Mouse (Mus musculus) thymus, adult 2 months (tissue): ENCODE data around the gene Prss32. TPM values are rescaled to one million over a fixed set of nuclear protein-coding genes. Genes with fewer than 3 reads are reported as not detected.
A peak's percentile ranks its signal among the peaks of the same experiment; 100 is the strongest.

ENCODE experiments used
- DNase-seq: peaks from one replicate; pipeline ENCODE4 v3.0.0; 2021
- H3K27ac ChIP-seq: fragments of 200-500 bp; 2 replicates; pipeline ENCODE4 v1.5.1; 2012; ENCODE audit warnings: low read length, control low read depth; ENCODE audit not compliant: control insufficient read depth, insufficient read depth
- H3K27me3 ChIP-seq: fragments of 200-500 bp; 2 replicates; pipeline ENCODE4 v1.6.1; 2012; ENCODE audit warnings: mild to moderate bottlenecking, low read length, moderate library complexity, mixed read lengths; ENCODE audit not compliant: control insufficient read depth, insufficient read depth
- H3K36me3 ChIP-seq: fragments of 200-500 bp; 2 replicates; pipeline ENCODE4 v1.6.1; 2012; ENCODE audit warnings: mild to moderate bottlenecking, low read length, moderate library complexity; ENCODE audit not compliant: control insufficient read depth, insufficient read depth
- H3K4me1 ChIP-seq: fragments of 200-500 bp; replicated peaks from 2 replicates; pipeline ENCODE4 v1.6.1; 2012; ENCODE audit warnings: low read length; ENCODE audit not compliant: control insufficient read depth, insufficient read depth
- H3K4me3 ChIP-seq: fragments of 200-500 bp; 2 replicates; pipeline ENCODE4 v1.5.1; 2012; ENCODE audit warnings: mild to moderate bottlenecking, low read length, control low read depth, moderate library complexity; ENCODE audit not compliant: control insufficient read depth, insufficient read depth
- CTCF ChIP-seq: fragments of 200-500 bp; IDR thresholded peaks from 2 replicates; pipeline ENCODE4 v1.5.1; 2012; ENCODE audit warnings: mild to moderate bottlenecking, control low read depth, low read length, moderate library complexity, borderline replicate concordance; ENCODE audit not compliant: control insufficient read depth, poor library complexity, insufficient read depth; ENCODE audit errors: extremely low read depth
- POLR2A ChIP-seq: fragments of 200-500 bp; IDR thresholded peaks from 2 replicates; pipeline ENCODE4 v1.6.1; 2012; ENCODE audit warnings: mild to moderate bottlenecking, low read length, control low read depth, moderate library complexity; ENCODE audit not compliant: control insufficient read depth, poor library complexity, insufficient read depth; ENCODE audit errors: extremely low read depth
- WGBS: fragments of 180-500 bp; shearing (Covaris S2); methylation state at CpG from one replicate; pipeline ENCODE4 v1.1.7; 2018; 5-methylcytosine and 5-hydroxymethylcytosine counted together
- polyA plus RNA-seq: library from polyadenylated mRNA; depleted of rRNA; stranded (reverse); fragments of >200 nt; gene quantifications from 2 replicates; pipeline ENCODE4 v1.2.3, GENCODE M21; 2012

The Prss32 gene
- polyA plus RNA-seq, 1 experiment: 0.51 TPM

DNA sequence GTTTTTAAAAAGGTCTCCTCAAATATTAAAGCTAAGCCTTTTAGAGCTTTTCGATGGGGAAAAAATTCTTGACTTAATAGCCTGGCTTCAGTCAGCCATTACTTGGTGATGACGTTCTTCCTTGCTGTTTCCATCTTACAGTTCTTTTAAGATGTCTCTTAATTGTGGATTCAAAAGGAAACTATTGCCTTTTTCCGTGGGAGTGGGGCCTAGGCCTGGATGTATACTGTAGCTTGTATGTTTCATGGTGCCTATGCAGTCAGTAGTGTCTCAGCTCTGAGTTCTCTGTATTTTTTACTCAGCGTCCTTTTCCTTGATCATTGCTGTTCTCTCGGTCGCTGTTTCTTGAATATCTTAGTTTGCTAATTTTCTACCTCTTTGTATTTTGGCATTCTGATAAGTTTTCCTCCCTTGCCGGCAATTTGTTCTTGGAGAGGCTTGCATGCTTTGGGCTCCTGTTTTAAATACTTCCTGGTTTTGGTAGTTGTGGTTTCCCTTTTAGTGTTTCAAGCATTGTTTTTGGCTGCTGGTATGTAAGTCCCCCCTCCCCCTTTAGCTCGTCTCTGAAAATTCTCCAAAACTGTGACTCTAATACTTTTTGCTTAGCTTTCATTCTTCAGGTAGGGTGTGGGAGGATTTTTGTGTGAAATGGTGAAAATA lies 39.1 kb upstream of the Prss32 start:
- WGBS: 0% methylated on average over 8 of the region's 8 CpGs

DNA sequence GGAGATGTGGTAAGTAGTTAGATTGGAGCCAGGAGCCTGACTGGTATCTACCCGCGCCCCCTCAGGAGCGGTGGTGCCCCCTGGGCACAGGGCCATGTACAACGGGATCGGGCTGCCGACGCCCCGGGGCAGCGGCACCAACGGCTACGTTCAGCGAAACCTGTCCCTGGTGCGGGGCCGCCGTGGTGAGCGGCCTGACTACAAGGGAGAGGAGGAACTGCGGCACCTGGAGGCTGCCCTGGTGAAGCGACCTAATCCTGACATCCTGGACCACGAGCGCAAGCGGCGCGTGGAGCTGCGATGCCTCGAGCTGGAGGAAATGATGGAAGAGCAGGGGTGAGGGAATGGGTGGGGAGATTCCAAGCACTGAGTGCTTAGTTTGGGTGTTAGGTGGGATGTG lies 36.8 kb upstream of the Prss32 start:
- no peak overlapping the region for H3K4me3 ChIP-seq
- TF ChIP-seq CTCF (no peak), POLR2A (no peak)
- no peak overlapping the region for H3K27ac ChIP-seq
- H3K4me1 ChIP-seq: peaks cover 12% of the 10 kb centered on the region
- 68% methylated on average over 25 of the region's 25 CpGs for WGBS
- H3K36me3 ChIP-seq: peaks cover 44% of the 10 kb centered on the region
- DNase-seq: no peak
- H3K27me3 ChIP-seq: no peaks in the 10 kb centered on the region

More for the DNA sequence above, 39.1 kb upstream of the Prss32 start:
- H3K4me3 ChIP-seq: peak overlapping the region; percentile 82
- DNase-seq: no peak
- H3K27me3 ChIP-seq: no peaks in the 10 kb centered on the region
- H3K4me1 ChIP-seq: peaks cover 12% of the 10 kb centered on the region
- peaks cover 21% of the 10 kb centered on the region for H3K36me3 ChIP-seq
- no peak for TF ChIP-seq CTCF
- TF ChIP-seq POLR2A: no peak
- peak overlapping the region; percentile 36 for H3K27ac ChIP-seq

DNA sequence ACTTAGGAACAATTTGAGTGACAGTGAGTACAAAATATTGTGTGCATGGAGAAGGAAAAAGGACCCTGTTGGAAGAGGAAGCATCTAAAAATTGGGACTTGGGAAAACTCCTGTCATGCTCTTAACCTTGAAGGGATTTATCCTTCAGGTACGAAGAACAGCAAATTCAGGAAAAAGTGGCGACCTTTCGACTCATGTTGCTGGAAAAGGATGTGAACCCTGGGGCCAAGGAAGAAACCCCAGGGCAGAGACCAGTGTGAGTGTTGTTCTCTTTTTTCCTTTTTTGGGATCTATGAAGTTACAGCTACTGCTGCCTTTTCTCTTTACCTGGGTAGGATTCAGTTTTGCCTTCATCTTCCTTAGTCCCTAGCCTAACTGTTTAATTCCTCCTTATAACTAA lies 35.7 kb upstream of the Prss32 start:
- Histone ChIP-seq H3K27ac (no peak overlapping the region), H3K4me3 (no peak overlapping the region), H3K4me1 (peaks cover 7% of the 10 kb centered on the region), H3K27me3 (no peaks in the 10 kb centered on the region), H3K36me3 (peaks cover 55% of the 10 kb centered on the region)
- TF ChIP-seq CTCF (no peak), POLR2A (no peak)
- no peak for DNase-seq
- WGBS: over 99% methylated on average over 3 of the region's 3 CpGs

DNA sequence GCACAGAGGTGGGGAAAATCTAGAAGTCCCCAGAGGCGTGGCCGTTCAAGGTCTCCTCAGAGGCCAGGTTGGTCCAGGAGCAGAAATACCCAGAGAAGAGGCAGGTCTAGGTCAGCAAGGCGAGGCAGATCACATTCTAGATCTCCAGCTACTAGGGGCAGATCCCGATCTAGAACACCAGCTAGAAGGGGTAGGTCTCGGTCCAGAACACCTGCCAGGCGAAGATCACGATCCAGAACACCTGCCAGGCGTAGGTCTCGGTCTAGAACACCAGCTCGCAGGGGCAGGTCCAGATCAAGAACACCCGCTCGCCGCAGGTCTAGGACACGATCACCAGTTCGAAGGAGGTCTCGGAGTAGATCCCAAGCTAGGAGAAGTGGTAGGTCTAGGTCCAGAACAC lies 28.0 kb upstream of the Prss32 start:
- over 99% methylated on average over 16 of the region's 16 CpGs for WGBS
- no peak overlapping the region for H3K27ac ChIP-seq
- H3K4me3 ChIP-seq: no peak overlapping the region
- H3K36me3 ChIP-seq: peaks cover 100% of the 10 kb centered on the region
- no peak for DNase-seq
- H3K4me1 ChIP-seq: no peaks in the 10 kb centered on the region
- no peaks in the 10 kb centered on the region for H3K27me3 ChIP-seq
- TF ChIP-seq POLR2A: no peak

DNA sequence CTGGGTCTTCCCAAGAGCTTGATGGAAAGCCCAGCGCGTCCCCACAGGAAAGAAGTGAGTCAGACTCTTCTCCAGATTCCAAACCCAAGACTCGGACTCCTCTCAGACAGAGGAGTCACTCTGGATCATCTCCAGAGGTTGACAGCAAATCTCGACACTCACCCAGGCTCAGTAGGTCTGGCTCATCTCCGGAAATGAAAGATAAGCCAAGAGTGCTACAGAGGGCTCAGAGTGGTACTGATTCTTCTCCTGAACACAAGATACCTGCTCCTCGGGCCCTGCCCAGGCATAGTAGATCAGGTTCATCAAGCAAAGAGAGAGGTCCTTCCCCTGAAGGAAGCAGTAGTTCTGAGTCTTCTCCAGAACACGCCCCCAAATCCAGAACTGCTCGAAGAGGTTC lies 25.1 kb upstream of the Prss32 start:
- Histone ChIP-seq H3K27me3 (no peaks in the 10 kb centered on the region), H3K36me3 (peaks cover 95% of the 10 kb centered on the region), H3K4me1 (no peaks in the 10 kb centered on the region), H3K27ac (no peak overlapping the region), H3K4me3 (no peak overlapping the region)
- DNase-seq: no peak
- 98% methylated on average over 8 of the region's 8 CpGs for WGBS
- TF ChIP-seq CTCF: no peak
- no peak for TF ChIP-seq POLR2A

DNA sequence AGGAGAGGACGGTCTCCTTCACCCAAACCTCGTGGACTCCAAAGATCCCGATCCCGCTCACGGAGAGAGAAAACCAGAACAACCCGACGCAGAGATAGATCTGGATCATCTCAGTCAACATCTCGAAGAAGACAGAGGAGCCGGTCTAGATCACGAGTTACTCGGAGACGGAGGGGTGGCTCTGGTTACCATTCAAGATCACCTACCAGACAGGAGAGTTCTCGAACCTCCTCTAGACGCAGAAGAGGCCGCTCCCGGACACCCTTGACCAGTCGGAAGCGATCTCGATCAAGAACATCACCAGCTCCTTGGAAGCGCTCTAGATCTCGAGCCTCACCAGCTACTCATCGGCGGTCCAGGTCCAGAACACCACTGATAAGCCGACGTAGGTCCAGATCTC lies 24.4 kb upstream of the Prss32 start:
- 98% methylated on average over 25 of the region's 25 CpGs for WGBS

DNA sequence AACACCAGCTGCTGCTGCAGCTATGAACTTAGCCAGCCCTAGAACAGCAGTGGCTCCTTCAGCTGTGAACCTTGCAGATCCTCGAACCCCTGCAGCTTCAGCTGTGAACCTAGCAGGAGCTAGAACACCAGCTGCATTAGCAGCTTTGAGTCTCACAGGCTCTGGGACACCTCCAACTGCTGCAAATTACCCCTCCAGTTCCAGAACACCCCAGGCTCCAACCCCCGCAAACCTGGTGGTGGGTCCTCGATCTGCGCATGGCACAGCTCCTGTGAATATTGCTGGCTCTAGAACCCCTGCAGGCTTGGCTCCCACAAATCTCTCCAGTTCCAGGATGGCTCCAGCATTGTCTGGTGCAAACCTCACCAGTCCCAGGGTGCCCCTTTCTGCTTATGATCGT lies 22.9 kb upstream of the Prss32 start:
- no peaks in the 10 kb centered on the region for H3K4me1 ChIP-seq
- DNase-seq: no peak
- peaks cover 94% of the 10 kb centered on the region for H3K36me3 ChIP-seq
- no peak overlapping the region for H3K27ac ChIP-seq
- TF ChIP-seq CTCF (no peak), POLR2A (no peak)
- 98% methylated on average over 5 of the region's 5 CpGs for WGBS
- H3K4me3 ChIP-seq: no peak overlapping the region
- H3K27me3 ChIP-seq: no peaks in the 10 kb centered on the region

More for the DNA sequence above, 24.4 kb upstream of the Prss32 start:
- H3K27me3 ChIP-seq: no peaks in the 10 kb centered on the region
- no peaks in the 10 kb centered on the region for H3K4me1 ChIP-seq
- no peak overlapping the region for H3K4me3 ChIP-seq
- H3K27ac ChIP-seq: no peak overlapping the region
- TF ChIP-seq CTCF (no peak), POLR2A (no peak)
- no peak for DNase-seq
- H3K36me3 ChIP-seq: peaks cover 95% of the 10 kb centered on the region
